Comparison of ENCODE assay signal across 9 mouse cellular contexts in the genomic region with DNA sequence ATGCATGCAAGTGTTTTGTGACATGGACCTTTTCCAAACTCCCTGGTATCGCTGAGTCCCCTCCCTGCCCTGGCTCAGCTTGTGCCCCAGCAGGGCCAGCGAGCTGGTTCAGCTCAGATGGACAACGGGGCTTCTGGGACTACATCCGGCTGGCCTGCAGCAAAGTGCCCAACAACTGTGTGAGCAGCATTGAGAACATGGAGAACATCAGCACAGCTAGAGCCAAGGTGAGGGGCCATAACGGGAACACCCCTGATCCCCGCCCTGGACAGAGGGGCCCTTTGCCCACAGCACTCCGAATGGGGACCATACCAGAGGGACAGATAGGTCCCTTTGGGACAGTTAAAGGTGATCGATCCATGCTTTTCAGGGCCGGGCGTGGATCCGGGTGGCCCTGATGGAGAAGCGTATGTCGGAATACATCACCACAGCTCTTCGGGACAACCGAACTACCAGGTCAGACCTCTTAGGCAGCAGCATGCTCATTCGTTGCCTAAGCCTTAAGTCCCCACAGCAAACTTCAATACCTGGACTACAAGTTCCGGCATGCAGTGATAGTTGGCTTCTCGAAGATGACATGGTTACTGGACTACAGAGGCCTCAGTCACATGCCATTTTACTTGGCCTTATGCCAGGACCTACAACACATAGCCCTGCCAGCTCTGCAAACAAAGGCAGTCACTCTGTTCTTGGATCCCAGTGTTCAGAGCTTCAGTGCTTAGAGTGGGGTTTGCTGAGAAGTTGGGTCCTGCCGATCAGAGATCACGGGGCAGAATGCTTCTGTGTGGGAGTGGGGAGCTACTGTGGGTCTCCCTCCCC. TPM values are rescaled to one million over a fixed set of nuclear protein-coding genes. Genes with fewer than 3 reads are reported as not detected.
A peak's percentile ranks its signal among the peaks of the same experiment; 100 is the strongest.
DNase-seq lines count a peak whose midpoint lies in the region; ATAC-seq and TF ChIP-seq lines count a peak whose summit lies in the region.
"Had no signal": no experiment of that assay in that cellular context is flagged by ENCODE, and none has a peak within 500 bp of the region (broad histone marks: within the 10 kb centered on the region; RNA-seq: fewer than 3 reads in every experiment).

No protein-coding gene starts in this region.

- DNase-seq in embryonic facial prominence, embryonic 14.5 days (ENCODE audit: low spot score): peak; percentile 73
- no peak for DNase-seq in embryonic facial prominence, embryonic 10.5 days (ENCODE audit: low spot score)
- DNase-seq in lung, embryonic 14.5 days: peak; percentile 69
- DNase-seq in lung, postnatal 25 days (ENCODE audit: low spot score): no peak
- DNase-seq in cerebellum, adult 9-10 months: peak; percentile 89
- DNase-seq in left cerebral cortex, postnatal 4 days: peak; percentile 62
- DNase-seq in forebrain, embryonic 11.5 days (ENCODE audit: low spot score): no peak
- no peak for DNase-seq in spleen, adult 12 weeks (ENCODE audit: low spot score)
- DNase-seq: right cerebral cortex, postnatal 4 days had no signal

- no peak overlapping the region for H3K4me3 ChIP-seq in embryonic facial prominence, embryonic 14.5 days (ENCODE audit: low read depth, low read length)
- no peak overlapping the region for H3K4me3 ChIP-seq in embryonic facial prominence, embryonic 10.5 days
- H3K4me3 ChIP-seq in lung, embryonic 14.5 days (ENCODE audit: low read depth, low read length): no peak overlapping the region
- H3K4me3 ChIP-seq in forebrain, embryonic 11.5 days (ENCODE audit: low read depth, low read length): no peak overlapping the region

- H3K27me3 ChIP-seq in embryonic facial prominence, embryonic 14.5 days (replicated peaks; ENCODE audit: control insufficient read depth, insufficient read depth, low read length): peaks cover 39% of the 10 kb centered on the region
- H3K27me3 ChIP-seq in embryonic facial prominence, embryonic 10.5 days (replicated peaks; ENCODE audit: low read depth, poor library complexity, severe bottlenecking): peaks cover 96% of the 10 kb centered on the region
- peaks cover 47% of the 10 kb centered on the region for H3K27me3 ChIP-seq in lung, embryonic 14.5 days (ENCODE audit: insufficient read depth, low read length)
- H3K27me3 ChIP-seq in forebrain, embryonic 11.5 days (ENCODE audit: control insufficient read depth, insufficient read depth, low read length): peaks cover 19% of the 10 kb centered on the region

- 74% methylated on average over 20 of the region's 20 CpGs for WGBS in embryonic facial prominence, embryonic 14.5 days
- WGBS in embryonic facial prominence, embryonic 10.5 days: 80% methylated on average over 20 of the region's 20 CpGs
- 72% methylated on average over 20 of the region's 20 CpGs for WGBS in lung, embryonic 14.5 days
- WGBS in forebrain, embryonic 11.5 days: 83% methylated on average over 20 of the region's 20 CpGs

- H3K4me1 ChIP-seq in embryonic facial prominence, embryonic 14.5 days (ENCODE audit: control insufficient read depth, insufficient read depth, low read length): peaks cover 16% of the 10 kb centered on the region
- peaks cover 65% of the 10 kb centered on the region for H3K4me1 ChIP-seq in embryonic facial prominence, embryonic 10.5 days
- H3K4me1 ChIP-seq in lung, embryonic 14.5 days (ENCODE audit: insufficient read depth): peaks cover 10% of the 10 kb centered on the region
- H3K4me1 ChIP-seq in forebrain, embryonic 11.5 days (replicated peaks; ENCODE audit: control insufficient read depth, insufficient read depth, low read length): peaks cover 23% of the 10 kb centered on the region

- H3K4me2 ChIP-seq in embryonic facial prominence, embryonic 14.5 days (ENCODE audit: low read depth, low read length): no peak overlapping the region
- no peak overlapping the region for H3K4me2 ChIP-seq in lung, embryonic 14.5 days
- no peak overlapping the region for H3K4me2 ChIP-seq in forebrain, embryonic 11.5 days (ENCODE audit: low read depth, low read length, severe bottlenecking)

- no peak overlapping the region for H3K9ac ChIP-seq in embryonic facial prominence, embryonic 14.5 days (ENCODE audit: low read depth, low read length)
- no peak overlapping the region for H3K9ac ChIP-seq in lung, embryonic 14.5 days
- no peak overlapping the region for H3K9ac ChIP-seq in forebrain, embryonic 11.5 days (ENCODE audit: low read length)

- no peak for TF ChIP-seq CTCF in lung, embryonic 14.5 days (IDR thresholded peaks at IDR 0.05; ENCODE audit: low read depth)

- no peaks in the 10 kb centered on the region for H3K9me3 ChIP-seq in embryonic facial prominence, embryonic 14.5 days (ENCODE audit: control insufficient read depth, low read length)
- H3K9me3 ChIP-seq in embryonic facial prominence, embryonic 10.5 days: no peaks in the 10 kb centered on the region
- H3K9me3 ChIP-seq in lung, embryonic 14.5 days (ENCODE audit: low read depth, low read length): no peaks in the 10 kb centered on the region
- H3K9me3 ChIP-seq in forebrain, embryonic 11.5 days (ENCODE audit: control insufficient read depth, low read length): no peaks in the 10 kb centered on the region

- intact Hi-C loops in left cerebral cortex, postnatal 4 days (cut with DNase I): no loop called here

- no peak overlapping the region for H3K27ac ChIP-seq in embryonic facial prominence, embryonic 14.5 days (replicated peaks; ENCODE audit: low read depth, low read length)
- H3K27ac ChIP-seq in embryonic facial prominence, embryonic 10.5 days (replicated peaks): no peak overlapping the region
- no peak overlapping the region for H3K27ac ChIP-seq in lung, embryonic 14.5 days (ENCODE audit: low read depth)
- H3K27ac ChIP-seq in forebrain, embryonic 11.5 days (ENCODE audit: low read depth, low read length): no peak overlapping the region

- H3K36me3 ChIP-seq in embryonic facial prominence, embryonic 14.5 days (ENCODE audit: control insufficient read depth, insufficient read depth, low read length): peaks cover 12% of the 10 kb centered on the region
- H3K36me3 ChIP-seq in embryonic facial prominence, embryonic 10.5 days (replicated peaks): peaks cover 17% of the 10 kb centered on the region
- peaks cover 12% of the 10 kb centered on the region for H3K36me3 ChIP-seq in lung, embryonic 14.5 days (ENCODE audit: insufficient read depth)
- peaks cover 8% of the 10 kb centered on the region for H3K36me3 ChIP-seq in forebrain, embryonic 11.5 days (ENCODE audit: control insufficient read depth, insufficient read depth, low read length)

- ATAC-seq in embryonic facial prominence, embryonic 14.5 days (ENCODE audit: low read depth): no peak
- 0 out of 2 replicates have a peak, but pooled peaks have one; percentile 25 for ATAC-seq in lung, embryonic 14.5 days (ENCODE audit: insufficient read depth)
- no peak for ATAC-seq in forebrain, embryonic 11.5 days (replicated peaks; ENCODE audit: low FRiP score)

RNA-seq across cellular contexts. Expression of a gene that starts 5.0 kb away (rescaled TPM):
- polyA plus RNA-seq in embryonic facial prominence, embryonic 14.5 days (2014; fragmentation: Nextera tagmentation; extraction: Ambion mirVana): 7.1 and 7.8 TPM in 2 replicates
- polyA plus RNA-seq in embryonic facial prominence, embryonic 10.5 days (2016; fragmentation: Nextera tagmentation; extraction: Ambion mirVana): 10.0 and 11.9 TPM in 2 replicates
- polyA plus RNA-seq in lung, embryonic 14.5 days (2014; fragmentation: Nextera tagmentation; extraction: Ambion mirVana): 1.1 and 1.3 TPM in 2 replicates
- total RNA-seq in left cerebral cortex, postnatal 4 days (2021): 100 to 1,000 TPM; 261 to 262 TPM
- 33.1 and 35.4 TPM in 2 replicates for polyA plus RNA-seq in forebrain, embryonic 11.5 days (2014; fragmentation: Nextera tagmentation; extraction: Ambion mirVana)

RNA-seq across cellular contexts. Expression of a gene that starts 9.5 kb away (rescaled TPM):
- polyA plus RNA-seq in embryonic facial prominence, embryonic 14.5 days (2014; fragmentation: Nextera tagmentation; extraction: Ambion mirVana): 190 and 194 TPM in 2 replicates
- polyA plus RNA-seq in embryonic facial prominence, embryonic 10.5 days (2016; fragmentation: Nextera tagmentation; extraction: Ambion mirVana): 229 and 241 TPM in 2 replicates
- 223 and 244 TPM in 2 replicates for polyA plus RNA-seq in lung, embryonic 14.5 days (2014; fragmentation: Nextera tagmentation; extraction: Ambion mirVana)
- 10 to 100 TPM; 57.2 to 58.8 TPM for total RNA-seq in left cerebral cortex, postnatal 4 days (2021)
- polyA plus RNA-seq in forebrain, embryonic 11.5 days (2014; fragmentation: Nextera tagmentation; extraction: Ambion mirVana): 196 and 214 TPM in 2 replicates

RNA-seq across cellular contexts. Expression of a gene that starts 31.9 kb away (rescaled TPM):
- 121 and 129 TPM in 2 replicates for polyA plus RNA-seq in embryonic facial prominence, embryonic 14.5 days (2014; fragmentation: Nextera tagmentation; extraction: Ambion mirVana)
- polyA plus RNA-seq in embryonic facial prominence, embryonic 10.5 days (2016; fragmentation: Nextera tagmentation; extraction: Ambion mirVana): 79.4 and 87.3 TPM in 2 replicates
- polyA plus RNA-seq in lung, embryonic 14.5 days (2014; fragmentation: Nextera tagmentation; extraction: Ambion mirVana): 113 and 116 TPM in 2 replicates
- total RNA-seq in left cerebral cortex, postnatal 4 days (2021): 10 to 100 TPM; 54.0 to 58.5 TPM
- polyA plus RNA-seq in forebrain, embryonic 11.5 days (2014; fragmentation: Nextera tagmentation; extraction: Ambion mirVana): 65.7 and 72.8 TPM in 2 replicates

RNA-seq across cellular contexts. Expression of a gene that starts 32.2 kb away (rescaled TPM):
- 6.0 and 6.8 TPM in 2 replicates for polyA plus RNA-seq in embryonic facial prominence, embryonic 14.5 days (2014; fragmentation: Nextera tagmentation; extraction: Ambion mirVana)
- 29.7 and 33.8 TPM in 2 replicates for polyA plus RNA-seq in embryonic facial prominence, embryonic 10.5 days (2016; fragmentation: Nextera tagmentation; extraction: Ambion mirVana)
- 6.0 and 6.9 TPM in 2 replicates for polyA plus RNA-seq in lung, embryonic 14.5 days (2014; fragmentation: Nextera tagmentation; extraction: Ambion mirVana)
- 1 to 10 TPM in 1 of 2 experiments, under 1 TPM in 1; 0.87 to 1.9 TPM for total RNA-seq in left cerebral cortex, postnatal 4 days (2021)
- polyA plus RNA-seq in forebrain, embryonic 11.5 days (2014; fragmentation: Nextera tagmentation; extraction: Ambion mirVana): 33.8 and 36.8 TPM in 2 replicates

RNA-seq across cellular contexts. Expression of a gene that starts 49.3 kb away (rescaled TPM):
- polyA plus RNA-seq in embryonic facial prominence, embryonic 14.5 days (2014; fragmentation: Nextera tagmentation; extraction: Ambion mirVana): 6.8 and 10.7 TPM in 2 replicates
- 3.4 and 3.7 TPM in 2 replicates for polyA plus RNA-seq in embryonic facial prominence, embryonic 10.5 days (2016; fragmentation: Nextera tagmentation; extraction: Ambion mirVana)
- polyA plus RNA-seq in lung, embryonic 14.5 days (2014; fragmentation: Nextera tagmentation; extraction: Ambion mirVana): 7.4 and 8.3 TPM in 2 replicates
- 100 to 1,000 TPM; 237 to 243 TPM for total RNA-seq in left cerebral cortex, postnatal 4 days (2021)
- polyA plus RNA-seq in forebrain, embryonic 11.5 days (2014; fragmentation: Nextera tagmentation; extraction: Ambion mirVana): 11.0 and 11.2 TPM in 2 replicates

Comparison
In these comparisons a context has a peak if more than half of its experiments do, and no peak if none do; other contexts are left out.
1. DNase-seq: peak in embryonic facial prominence, embryonic 14.5 days (single experiment), lung, embryonic 14.5 days (single experiment), cerebellum, adult 9-10 months (single experiment) and left cerebral cortex, postnatal 4 days (single experiment); none in embryonic facial prominence, embryonic 10.5 days (single experiment), lung, postnatal 25 days (single experiment), forebrain, embryonic 11.5 days (single experiment) and spleen, adult 12 weeks (single experiment).